Mouse (Mus musculus) spleen, adult 2 months (tissue): ENCODE results near the gene Nploc4. TPM values are rescaled to one million over a fixed set of nuclear protein-coding genes. Genes with fewer than 3 reads are reported as not detected.

Experiments used
- DNase-seq, 2 experiments: peaks; one replicate each; pipeline versions ENCODE4 v3.0.0 to v3.0.0-alpha.2; 2012 to 2021; ENCODE audit warnings: low spot score in 2 of 2, low read depth in 1 of 2
- H3K27ac ChIP-seq: fragments of 200-500 bp; 2 replicates; pipeline ENCODE4 v1.5.1; 2012; ENCODE audit warnings: low read length, inconsistent platforms; ENCODE audit not compliant: insufficient read depth
- H3K27me3 ChIP-seq: fragments of 200-500 bp; 2 replicates; pipeline ENCODE4 v1.6.1; 2012; ENCODE audit warnings: mild to moderate bottlenecking, moderate library complexity, low read length, inconsistent platforms; ENCODE audit not compliant: control insufficient read depth, insufficient read depth
- H3K36me3 ChIP-seq: fragments of 200-500 bp; 2 replicates; pipeline ENCODE4 v1.6.1; 2012; ENCODE audit warnings: mild to moderate bottlenecking, low read length, inconsistent platforms; ENCODE audit not compliant: control insufficient read depth, insufficient read depth
- H3K4me1 ChIP-seq: fragments of 200-500 bp; 2 replicates; pipeline ENCODE4 v1.6.1; 2011; ENCODE audit warnings: inconsistent platforms; ENCODE audit not compliant: control insufficient read depth, insufficient read depth, insufficient read length
- H3K4me3 ChIP-seq: fragments of 200-500 bp; 2 replicates; pipeline ENCODE4 v1.5.1; 2011; ENCODE audit warnings: mild to moderate bottlenecking, inconsistent platforms; ENCODE audit not compliant: insufficient read depth, insufficient read length; ENCODE audit errors: extremely low read depth
- CTCF ChIP-seq: fragments of 200-500 bp; IDR thresholded peaks from 2 replicates; pipeline ENCODE4 v1.5.1; 2011; ENCODE audit warnings: mild to moderate bottlenecking, inconsistent platforms; ENCODE audit not compliant: insufficient read depth, insufficient read length, insufficient replicate concordance; ENCODE audit errors: extremely low read depth
- POLR2A ChIP-seq: fragments of 200-500 bp; IDR thresholded peaks from 2 replicates; pipeline ENCODE4 v1.6.1; 2011; ENCODE audit warnings: low read depth, low read length, inconsistent platforms
- WGBS: fragments of 180-500 bp; shearing (Covaris S2); methylation state at CpG from one replicate; pipeline ENCODE4 v1.1.7; 2018; 5-methylcytosine and 5-hydroxymethylcytosine counted together
- polyA plus RNA-seq: library from polyadenylated mRNA; depleted of rRNA; stranded (reverse); fragments of >200 nt; gene quantifications from 2 replicates; pipeline ENCODE4 v1.2.3, GENCODE M21; 2012

Gene Nploc4
- polyA plus RNA-seq, 1 experiment, result 25.3 TPM

DNA sequence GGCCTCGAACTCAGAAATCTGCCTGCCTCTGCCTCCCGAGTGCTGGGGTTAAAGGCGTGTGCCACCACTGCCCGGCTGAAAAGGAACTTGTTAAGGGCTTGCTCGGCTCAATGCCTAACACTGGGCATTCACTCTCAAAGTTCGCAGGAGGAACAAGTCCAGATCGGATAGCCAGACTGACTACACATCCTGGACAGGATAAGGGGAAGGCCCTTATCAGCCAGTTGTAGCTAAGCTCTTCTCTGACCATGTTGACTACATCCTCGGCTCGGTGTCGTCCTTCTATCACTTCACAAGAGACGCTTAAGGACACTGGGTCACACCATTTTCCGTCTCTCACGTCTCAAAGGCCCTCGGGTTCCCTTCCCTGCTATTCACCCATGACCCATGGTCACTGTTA lies 19.9 kb upstream of the Nploc4 start:
- no peaks in the 10 kb centered on the region for H3K27me3 ChIP-seq
- WGBS, result 7% methylated on average over 14 of the region's 14 CpGs
- peaks cover 6% of the 10 kb centered on the region for H3K36me3 ChIP-seq
- peaks cover 3% of the 10 kb centered on the region; the same call in 1 of the 2 replicates for H3K4me1 ChIP-seq
- H3K27ac ChIP-seq, result peak overlapping the region; percentile 62
- DNase-seq, result no peak
- H3K4me3 ChIP-seq, result peak overlapping the region; percentile 83
- TF ChIP-seq POLR2A (no peak), CTCF (no peak)

DNA sequence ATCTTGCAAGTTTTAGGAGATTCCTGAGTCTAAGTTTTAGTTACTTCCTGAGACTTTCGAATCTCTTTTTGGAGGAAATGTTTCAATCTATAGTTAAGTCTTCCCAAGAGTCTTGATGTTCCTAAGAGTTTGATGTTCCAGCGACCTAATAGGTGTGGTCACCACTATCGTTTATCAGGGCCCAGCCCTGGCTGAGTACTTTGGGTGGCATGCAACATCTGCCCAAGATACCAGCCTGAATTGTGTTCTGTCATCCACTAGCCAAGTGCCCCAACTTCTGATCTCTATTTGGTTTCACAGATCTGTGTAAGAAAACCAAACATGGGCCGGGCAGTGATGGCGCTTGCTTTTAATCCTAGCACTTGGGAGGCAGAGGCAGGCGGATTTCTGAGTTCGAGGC lies 17.9 kb upstream of the Nploc4 start:
- Histone ChIP-seq H3K27ac (no peak overlapping the region), H3K36me3 (no peaks in the 10 kb centered on the region; the same call in 1 of the 2 replicates), H3K4me1 (peaks cover 3% of the 10 kb centered on the region; the same call in 1 of the 2 replicates), H3K27me3 (no peaks in the 10 kb centered on the region), H3K4me3 (no peak overlapping the region)
- 85% methylated on average over 7 of the region's 7 CpGs for WGBS
- no peak for DNase-seq
- TF ChIP-seq CTCF, result no peak
- TF ChIP-seq POLR2A, result no peak

DNA sequence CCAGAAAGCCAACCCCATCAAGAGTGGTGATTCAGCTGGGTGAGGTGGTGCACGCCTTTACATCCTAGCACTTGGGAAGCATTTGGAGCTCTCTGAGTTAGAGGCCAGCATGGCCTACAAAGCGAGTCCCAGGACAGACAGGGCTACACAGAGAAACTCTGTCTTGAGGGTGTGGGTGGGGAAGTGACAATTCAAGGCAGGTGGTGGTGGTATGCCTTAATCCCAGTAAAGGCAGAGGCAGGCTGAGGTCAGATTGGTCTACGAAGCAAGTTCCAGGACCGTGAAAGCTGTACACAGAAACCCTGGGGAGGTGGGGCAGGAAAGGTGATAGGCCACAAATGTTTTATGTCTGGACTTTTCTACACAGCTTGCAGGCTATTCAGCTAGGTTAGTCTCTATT lies 17.5 kb upstream of the Nploc4 start:
- 92% methylated on average over 4 of the region's 4 CpGs for WGBS
- Histone ChIP-seq H3K36me3 (no peaks in the 10 kb centered on the region; the same call in 1 of the 2 replicates), H3K4me3 (no peak overlapping the region), H3K27me3 (no peaks in the 10 kb centered on the region), H3K27ac (no peak overlapping the region), H3K4me1 (peaks cover 3% of the 10 kb centered on the region; the same call in 1 of the 2 replicates)
- TF ChIP-seq CTCF (no peak), POLR2A (no peak)
- DNase-seq, result no peak

DNA sequence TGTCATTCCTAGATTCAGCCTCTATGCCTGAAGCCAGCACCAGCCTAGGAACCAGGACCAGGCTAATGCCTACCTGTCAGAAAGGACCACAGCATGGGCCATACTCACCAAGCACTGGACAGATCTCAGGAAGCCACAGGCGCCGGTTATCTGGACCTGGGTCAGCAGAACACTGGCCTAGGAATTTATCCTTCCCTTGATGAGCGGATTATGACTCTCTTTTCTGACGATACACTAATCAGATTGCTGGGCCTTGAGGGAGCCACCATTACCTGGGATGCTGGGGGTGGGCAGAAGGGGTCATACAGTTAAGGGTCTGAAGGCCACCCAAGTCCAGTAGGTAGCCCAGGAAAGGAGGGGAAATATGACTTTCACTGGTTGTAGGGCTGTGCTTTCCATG lies 15.8 kb upstream of the Nploc4 start, which contains the start of gene Pde6g:
Gene Pde6g, minus strand, starts transcription at position 195 of the 400 bp plus-strand sequence.
- 96% methylated on average over 4 of the region's 4 CpGs for WGBS
- no peak within 1 kb of the TSS for H3K4me3 ChIP-seq
- H3K36me3 ChIP-seq, result no peaks in the 10 kb centered on the region
- TF ChIP-seq POLR2A (no peak), CTCF (no peak)
- no peak for DNase-seq
- no peak within 1 kb of the TSS for H3K27ac ChIP-seq
- no peaks in the 10 kb centered on the region for H3K4me1 ChIP-seq
- H3K27me3 ChIP-seq, result no peaks in the 10 kb centered on the region

DNA sequence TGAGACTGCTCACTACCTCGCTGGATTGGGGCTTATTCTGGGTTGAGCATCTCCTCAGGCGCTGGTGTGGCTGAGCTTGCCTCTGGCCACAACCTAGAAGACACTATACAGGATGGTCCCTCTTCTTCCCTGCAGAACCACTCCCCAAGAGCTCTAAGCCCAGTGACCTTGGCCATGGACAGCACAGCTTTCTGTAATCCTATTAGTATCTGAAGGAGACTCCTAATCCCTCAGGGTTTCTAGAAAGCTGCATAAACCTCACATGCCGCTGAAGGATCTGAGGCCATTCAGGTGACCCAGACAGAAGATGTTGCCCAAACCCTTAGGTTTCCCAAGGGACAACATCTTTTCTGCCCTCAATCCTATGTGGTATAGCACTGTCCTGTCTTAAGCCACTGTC lies 14.7 kb upstream of the Nploc4 start:
- no peak overlapping the region for H3K4me3 ChIP-seq
- no peaks in the 10 kb centered on the region for H3K27me3 ChIP-seq
- TF ChIP-seq POLR2A, result no peak
- TF ChIP-seq CTCF, result no peak
- H3K27ac ChIP-seq, result no peak overlapping the region
- no peaks in the 10 kb centered on the region for H3K36me3 ChIP-seq
- no peak for DNase-seq
- 79% methylated on average over 3 of the region's 3 CpGs for WGBS
- no peaks in the 10 kb centered on the region for H3K4me1 ChIP-seq

DNA sequence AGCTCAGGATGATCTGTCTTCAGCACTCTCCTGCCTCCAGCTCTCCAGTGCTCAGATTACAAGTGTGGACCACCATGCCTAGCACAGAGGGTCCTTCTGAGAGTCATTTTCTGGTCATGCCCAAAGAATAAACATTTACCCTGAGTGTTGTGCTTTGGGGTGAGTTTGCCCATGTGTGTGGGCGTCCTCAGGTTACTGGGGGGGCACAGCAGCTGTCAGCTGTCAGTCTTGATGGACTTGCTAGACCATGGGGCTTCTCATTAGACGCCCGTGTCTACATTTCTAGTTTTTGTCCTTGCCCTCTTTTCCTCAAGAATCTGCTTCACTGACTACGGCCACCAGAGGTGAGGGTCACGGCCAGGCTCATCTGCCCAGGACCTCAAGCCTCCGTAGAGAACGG lies 9.7 kb upstream of the Nploc4 start:
- TF ChIP-seq CTCF (no peak), POLR2A (no peak)
- WGBS, result 93% methylated on average over 7 of the region's 7 CpGs

DNA sequence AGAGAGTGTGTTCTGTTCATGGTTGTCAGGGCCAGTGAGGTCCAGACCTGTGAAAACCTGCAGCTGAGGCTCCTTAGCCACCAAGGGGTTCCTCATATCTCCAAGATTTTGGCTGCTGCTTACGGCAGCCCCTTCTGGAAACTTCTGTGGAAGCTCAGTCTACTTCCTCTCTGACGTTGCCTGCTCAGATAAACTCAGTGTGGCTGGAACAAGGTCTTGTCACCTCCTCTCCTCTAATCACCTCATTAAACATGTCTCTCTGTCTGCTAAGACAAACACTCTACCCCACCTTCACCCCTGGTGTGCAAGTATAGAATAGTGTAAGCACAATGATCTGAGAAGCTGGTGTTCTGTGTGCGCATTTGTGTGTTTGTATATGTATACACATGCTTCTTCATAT lies 8.0 kb upstream of the Nploc4 start:
- DNase-seq, result no peak
- Histone ChIP-seq H3K4me3 (no peak overlapping the region), H3K27ac (no peak overlapping the region), H3K4me1 (no peaks in the 10 kb centered on the region), H3K27me3 (no peaks in the 10 kb centered on the region), H3K36me3 (no peaks in the 10 kb centered on the region)
- TF ChIP-seq CTCF (no peak), POLR2A (no peak)
- 67% methylated on average over 3 of the region's 3 CpGs for WGBS

More for the DNA sequence above, 9.7 kb upstream of the Nploc4 start:
- H3K27ac ChIP-seq, result no peak overlapping the region
- H3K4me3 ChIP-seq, result no peak overlapping the region
- DNase-seq, result no peak
- H3K27me3 ChIP-seq, result no peaks in the 10 kb centered on the region
- no peaks in the 10 kb centered on the region for H3K4me1 ChIP-seq
- no peaks in the 10 kb centered on the region for H3K36me3 ChIP-seq
